Mouse (Mus musculus) G1E (cell line): ENCODE measurements around the gene Mefv. TPM values are rescaled to one million over a fixed set of nuclear protein-coding genes. Genes with fewer than 3 reads are reported as not detected.
"Not testable (repeated sequence)": the region's sequence is repeated elsewhere in the genome, so short reads cannot be mapped to it uniquely, and the experiment has no call there.

Experiments used
- ATAC-seq: 2 replicates; pipeline ENCODE4 v1.8.0; 2016; ENCODE audit warnings: mild to moderate bottlenecking; ENCODE audit not compliant: insufficient number of reproducible peaks, poor library complexity, low FRiP score, severe bottlenecking; ENCODE audit errors: extremely low read depth
- DNase-seq: peaks from one replicate; pipeline ENCODE4 v3.0.0; 2012; ENCODE audit warnings: low spot score
- H3K27me3 ChIP-seq: 2 replicates; pipeline ENCODE4 v1.6.1; 2012; ENCODE audit warnings: mild to moderate bottlenecking, low read length, inconsistent platforms; ENCODE audit not compliant: insufficient read depth
- H3K36me3 ChIP-seq: replicated peaks from 2 replicates; pipeline ENCODE3; 2012; ENCODE audit warnings: mild to moderate bottlenecking, inconsistent platforms
- H3K4me1 ChIP-seq: 2 replicates; pipeline ENCODE4 v1.6.1; 2012; ENCODE audit warnings: low read depth, low read length, inconsistent platforms, mixed read lengths; ENCODE audit not compliant: insufficient read depth
- H3K4me3 ChIP-seq: 2 replicates; pipeline ENCODE4 v1.5.1; 2012; ENCODE audit warnings: low read depth, mild to moderate bottlenecking, inconsistent platforms, low read length, moderate library complexity, mixed read lengths
- H3K9me3 ChIP-seq: replicated peaks from 2 replicates; pipeline ENCODE4 v1.6.1; 2012; ENCODE audit warnings: inconsistent platforms
- CTCF ChIP-seq: IDR thresholded peaks from 2 replicates; pipeline ENCODE4 v1.5.1; 2012; ENCODE audit warnings: low read depth, low read length, inconsistent platforms, mixed read lengths
- GATA1 ChIP-seq: IDR thresholded peaks from 2 replicates; pipeline ENCODE4 v1.6.1; 2012; ENCODE audit warnings: borderline replicate concordance, low read length, inconsistent platforms, mixed read lengths
- GATA2 ChIP-seq: IDR thresholded peaks from 2 replicates; pipeline ENCODE4 v1.6.1; 2012; ENCODE audit warnings: low read depth, low read length, inconsistent platforms, borderline replicate concordance
- POLR2AphosphoS5 ChIP-seq: IDR thresholded peaks from 2 replicates; pipeline ENCODE4 v1.6.1; 2012; ENCODE audit warnings: low read depth, low read length, inconsistent platforms; ENCODE audit not compliant: insufficient replicate concordance
- TAL1 ChIP-seq: conservative IDR thresholded peaks from 2 replicates; pipeline ENCODE4 v1.6.1; 2012; ENCODE audit warnings: low read depth, low read length, inconsistent platforms, mixed read lengths
- polyA plus RNA-seq: library from polyadenylated mRNA; stranded (reverse); fragments of >175 nt; gene quantifications from 2 replicates; pipeline ENCODE4 v1.2.3, GENCODE M21; 2012
- total RNA-seq, 2 experiments: library from RNA; stranded (forward) in 1 of 2; stranded (reverse) in 1 of 2; fragments of 200-1000 nt in 1 of 2; fragments of >200 nt in 1 of 2; fragmentation: Nextera tagmentation in 1 of 2; gene quantifications; 2 replicates each; pipeline ENCODE4 v1.2.3; 2014 to 2017

The Mefv gene
- total and polyA plus RNA-seq, 3 experiments, result 0.11 TPM; not detected in 2

DNA sequence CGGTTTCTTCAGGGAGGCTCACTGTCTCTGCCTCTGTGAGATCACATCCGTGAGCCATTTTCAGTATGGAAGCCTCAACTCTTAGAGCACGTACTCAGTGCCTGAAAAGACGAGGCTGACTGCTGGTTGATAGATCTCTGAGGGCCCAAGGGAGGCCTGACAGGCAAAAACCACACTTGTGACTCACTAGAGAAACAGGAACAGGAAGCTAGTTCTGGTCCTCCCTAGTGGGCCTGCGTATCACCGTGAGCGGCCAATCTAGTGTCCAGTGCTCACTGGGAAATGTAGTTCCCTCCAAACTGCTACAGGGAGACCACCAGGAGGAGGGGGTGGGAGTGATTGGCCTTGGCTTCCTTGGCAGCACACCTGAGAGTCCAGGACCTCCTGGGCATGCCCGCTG is 18.6 kb downstream of the Mefv start:
- Histone ChIP-seq H3K4me1 (no peaks in the 10 kb centered on the region), H3K4me3 (no peak overlapping the region)
- no peak for TF ChIP-seq GATA1
- no peak for TF ChIP-seq TAL1
- no peak for TF ChIP-seq POLR2AphosphoS5
- TF ChIP-seq GATA2, result no peak
- TF ChIP-seq CTCF, result no peak

DNA sequence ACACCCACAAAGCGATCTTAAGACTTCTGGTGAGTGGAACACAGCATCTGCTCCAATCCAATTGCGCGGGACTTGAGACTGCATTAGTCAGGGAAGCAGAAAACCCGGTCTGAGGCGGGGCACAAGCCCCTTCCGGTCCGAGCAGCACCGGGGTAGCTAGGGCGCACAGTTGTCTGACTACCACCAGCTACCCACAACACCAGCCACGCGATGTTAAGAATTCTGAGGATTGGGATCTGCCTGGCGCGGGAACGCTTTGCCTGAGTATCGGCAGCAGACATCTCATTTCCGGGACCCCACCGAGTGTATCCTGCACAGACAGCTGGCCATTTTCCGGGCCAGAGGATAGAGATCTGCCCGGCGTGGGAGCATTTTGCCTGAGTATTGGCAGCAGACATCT is 28.3 kb downstream of the Mefv start:
- H3K27me3 ChIP-seq, H3K4me3 ChIP-seq, ATAC-seq, DNase-seq, H3K9me3 ChIP-seq, H3K36me3 ChIP-seq, H3K4me1 ChIP-seq: not testable (repeated sequence)

More for the DNA sequence above, 18.6 kb downstream of the Mefv start:
- H3K9me3 ChIP-seq, result no peaks in the 10 kb centered on the region
- no peaks in the 10 kb centered on the region for H3K36me3 ChIP-seq
- DNase-seq, result no peak
- peak; percentile 34; the same call in 1 of the 2 replicates for ATAC-seq
- H3K27me3 ChIP-seq, result no peaks in the 10 kb centered on the region; the same call in none of the 2 replicates

Other genes with a start within 250 kb of the Mefv start
- gene Olfr161, start 127.1 kb downstream of the Mefv start, total RNA-seq (2014; fragmentation: Nextera tagmentation), result not detected in 2 replicates
- 0.12 and 0.16 TPM in 2 replicates for gene Olfr161, start 127.1 kb downstream of the Mefv start, total RNA-seq (2017)
- not detected in 2 replicates for gene Olfr161, start 127.1 kb downstream of the Mefv start, polyA plus RNA-seq
- gene Zfp263, start 26.0 kb upstream of the Mefv start, total RNA-seq (2014; fragmentation: Nextera tagmentation), result 35.8 and 50.7 TPM in 2 replicates
- gene Zfp263, start 26.0 kb upstream of the Mefv start, total RNA-seq (2017), result 36.4 and 43.3 TPM in 2 replicates
- gene Zfp263, start 26.0 kb upstream of the Mefv start, polyA plus RNA-seq, result 20.7 and 25.3 TPM in 2 replicates
- not detected in 2 replicates for gene Olfr15, start 112.8 kb upstream of the Mefv start, total RNA-seq (2014; fragmentation: Nextera tagmentation)
- gene Olfr15, start 112.8 kb upstream of the Mefv start, total RNA-seq (2017), result 0.06 and 0.11 TPM in 2 replicates
- gene Olfr15, start 112.8 kb upstream of the Mefv start, polyA plus RNA-seq, result not detected in 2 replicates
- 2.8 and 3.9 TPM in 2 replicates for gene Zfp174, start 129.2 kb upstream of the Mefv start, total RNA-seq (2014; fragmentation: Nextera tagmentation)
- gene Zfp174, start 129.2 kb upstream of the Mefv start, total RNA-seq (2017), result 1.3 and 1.8 TPM in 2 replicates
- gene Zfp174, start 129.2 kb upstream of the Mefv start, polyA plus RNA-seq, result 0.16 and 0.19 TPM in 2 replicates
- gene Naa60, start 154.3 kb upstream of the Mefv start, total RNA-seq (2014; fragmentation: Nextera tagmentation), result 57.5 and 71.6 TPM in 2 replicates
- gene Naa60, start 154.3 kb upstream of the Mefv start, total RNA-seq (2017), result 25.6 and 25.7 TPM in 2 replicates
- gene Naa60, start 154.3 kb upstream of the Mefv start, polyA plus RNA-seq, result 26.0 and 28.7 TPM in 2 replicates
- gene Zfp597, start 166.5 kb upstream of the Mefv start, total RNA-seq (2014; fragmentation: Nextera tagmentation), result 23.3 and 23.6 TPM in 2 replicates
- gene Zfp597, start 166.5 kb upstream of the Mefv start, total RNA-seq (2017), result 24.2 and 26.7 TPM in 2 replicates
- 2.7 and 3.0 TPM in 2 replicates for gene Zfp597, start 166.5 kb upstream of the Mefv start, polyA plus RNA-seq
- gene Gm20695, start 166.6 kb upstream of the Mefv start, total RNA-seq (2014; fragmentation: Nextera tagmentation), result not detected in 2 replicates
- 0.33 TPM in 1 of 2 replicates, not detected in the other for gene Gm20695, start 166.6 kb upstream of the Mefv start, total RNA-seq (2017)
- gene Gm20695, start 166.6 kb upstream of the Mefv start, polyA plus RNA-seq, result not detected in 2 replicates
- gene 1700037C18Rik, start 190.6 kb upstream of the Mefv start, total RNA-seq (2014; fragmentation: Nextera tagmentation), result 1.7 and 6.2 TPM in 2 replicates
- gene 1700037C18Rik, start 190.6 kb upstream of the Mefv start, total RNA-seq (2017), result 2.2 and 2.5 TPM in 2 replicates
- gene 1700037C18Rik, start 190.6 kb upstream of the Mefv start, polyA plus RNA-seq, result 8.2 and 11.1 TPM in 2 replicates
- 12.0 and 24.2 TPM in 2 replicates for gene Cluap1, start 190.7 kb upstream of the Mefv start, total RNA-seq (2014; fragmentation: Nextera tagmentation)
- 26.4 and 26.9 TPM in 2 replicates for gene Cluap1, start 190.7 kb upstream of the Mefv start, total RNA-seq (2017)
- gene Cluap1, start 190.7 kb upstream of the Mefv start, polyA plus RNA-seq, result 23.6 and 30.4 TPM in 2 replicates